Mouse (Mus musculus): ENCODE data around the gene Sdc3.

- no peak for TF ChIP-seq POLR2A (IDR thresholded peaks at IDR 0.05; ENCODE audit: low read depth, low read length)
- TF ChIP-seq CTCF (IDR thresholded peaks at IDR 0.05; ENCODE audit: borderline replicate concordance, insufficient read depth, low read length), result no peak
Observed at GRCm38 (mm10) chr4:130865460-130865859, 73.1 kb downstream of the Sdc3 start.
